ENCODE assay signal across 23 mouse cellular contexts in genomic region chr6:90668693-90669092, GRCm38 (mm10).
DNase-seq lines count a peak whose midpoint lies in the region; ATAC-seq and TF ChIP-seq lines count a peak whose summit lies in the region.
"Had no signal": no experiment of that assay in that cellular context is flagged by ENCODE, and none has a peak within 500 bp of the region (broad histone marks: within the 10 kb centered on the region; RNA-seq: fewer than 3 reads in every experiment).

No protein-coding gene starts in this region.

- peaks cover 99% of the 10 kb centered on the region for H3K36me3 ChIP-seq in kidney, embryonic 15.5 days
- H3K36me3 ChIP-seq in kidney, postnatal 0 days (ENCODE audit: insufficient read depth, low read length): peaks cover 82% of the 10 kb centered on the region

- intact Hi-C loops in heart, postnatal 10 days (cut with DNase I): no loop called here

- H3K4me2 ChIP-seq in kidney, embryonic 15.5 days: no peak overlapping the region
- no peak overlapping the region for H3K4me2 ChIP-seq in kidney, postnatal 0 days (ENCODE audit: low read length)
- H3K4me2 ChIP-seq: embryonic facial prominence, embryonic 12.5 days; forebrain, embryonic 13.5 days; forebrain, embryonic 15.5 days had no signal

- WGBS in kidney, embryonic 15.5 days: 33% methylated on average over 9 of the region's 9 CpGs
- 33% methylated on average over 9 of the region's 9 CpGs for WGBS in kidney, postnatal 0 days

- no peaks in the 10 kb centered on the region for H3K9me3 ChIP-seq in kidney, embryonic 15.5 days (replicated peaks)
- no peaks in the 10 kb centered on the region for H3K9me3 ChIP-seq in kidney, postnatal 0 days (replicated peaks; ENCODE audit: low read length)
- H3K9me3 ChIP-seq: embryonic facial prominence, embryonic 10.5 days; embryonic facial prominence, embryonic 12.5 days; forebrain, embryonic 13.5 days; forebrain, embryonic 15.5 days; G1E had no signal

- H3K4me3 ChIP-seq in kidney, embryonic 15.5 days (replicated peaks): no peak overlapping the region
- no peak overlapping the region for H3K4me3 ChIP-seq in kidney, postnatal 0 days (replicated peaks; ENCODE audit: low read depth, low read length)
- H3K4me3 ChIP-seq: embryonic facial prominence, embryonic 10.5 days; embryonic facial prominence, embryonic 12.5 days; forebrain, embryonic 13.5 days; forebrain, embryonic 15.5 days had no signal

- H3K27me3 ChIP-seq in kidney, embryonic 15.5 days: no peaks in the 10 kb centered on the region
- H3K27me3 ChIP-seq in kidney, postnatal 0 days (ENCODE audit: insufficient read depth, low read length): no peaks in the 10 kb centered on the region
- H3K27me3 ChIP-seq: CH12.LX; embryonic facial prominence, embryonic 12.5 days; forebrain, embryonic 13.5 days; forebrain, embryonic 15.5 days; Patski had no signal

- ATAC-seq in kidney, embryonic 15.5 days (replicated peaks; ENCODE audit: low FRiP score): peak; percentile 72
- no peak; the same call in 1 of the 2 replicates for ATAC-seq in kidney, postnatal 0 days (replicated peaks; ENCODE audit: low FRiP score, low read depth)
- ATAC-seq: activated CD4-positive, CD25-positive, alpha-beta regulatory T cell, adult 4 months; CD4-positive, CD25-positive, alpha-beta regulatory T cell, adult 4 months; forebrain, embryonic 13.5 days; forebrain, embryonic 15.5 days; Patski had no signal

- TF ChIP-seq CTCF in kidney, postnatal 0 days (IDR thresholded peaks at IDR 0.05; ENCODE audit: low read depth): no peak

- H3K9ac ChIP-seq in kidney, embryonic 15.5 days: no peak overlapping the region
- H3K9ac ChIP-seq in kidney, postnatal 0 days (ENCODE audit: low read depth, low read length): no peak overlapping the region
- H3K9ac ChIP-seq: embryonic facial prominence, embryonic 12.5 days; forebrain, embryonic 13.5 days; forebrain, embryonic 15.5 days had no signal

- no peak overlapping the region for H3K27ac ChIP-seq in kidney, embryonic 15.5 days
- H3K27ac ChIP-seq in kidney, postnatal 0 days: no peak overlapping the region
- H3K27ac ChIP-seq: embryonic facial prominence, embryonic 10.5 days; embryonic facial prominence, embryonic 12.5 days; forebrain, embryonic 13.5 days; forebrain, embryonic 15.5 days had no signal

- peaks cover 11% of the 10 kb centered on the region for H3K4me1 ChIP-seq in kidney, embryonic 15.5 days
- no peaks in the 10 kb centered on the region; the same call in 1 of the 2 replicates for H3K4me1 ChIP-seq in kidney, postnatal 0 days (replicated peaks; ENCODE audit: insufficient read depth, low read length)
- H3K4me1 ChIP-seq: embryonic facial prominence, embryonic 10.5 days; embryonic facial prominence, embryonic 12.5 days; forebrain, embryonic 13.5 days; forebrain, embryonic 15.5 days had no signal

- peak; percentile 73 for DNase-seq in heart, adult 11 months
- DNase-seq in heart, postnatal 10 days: no peak
- no peak for DNase-seq in kidney, postnatal 36 days
- peak; percentile 49 for DNase-seq in kidney, postnatal 0 days (ENCODE audit: low spot score)
- no peak for DNase-seq in kidney, adult 8-10 months
- DNase-seq: adrenal gland, adult 8-10 months; adrenal gland, postnatal 14 days; adrenal gland, postnatal 36 days; B cell, adult 2 months; cerebellum, adult 11-12 months; cerebellum, adult 9-10 months; cerebellum, postnatal 10 days; cerebellum, postnatal 25 days had no signal

Comparison
In these comparisons a context has a peak if more than half of its experiments do, and no peak if none do; other contexts are left out.
1. DNase-seq: peak in heart, adult 11 months (single experiment) and kidney, postnatal 0 days (single experiment); none in heart, postnatal 10 days (0 of 2), kidney, postnatal 36 days (0 of 2) and kidney, adult 8-10 months (0 of 2).